ENCODE assay signal across 19 mouse cellular contexts in genomic region chr9:34586080-34586479, GRCm38 (mm10).
DNase-seq lines count a peak whose midpoint lies in the region; ATAC-seq and TF ChIP-seq lines count a peak whose summit lies in the region.
"Had no signal": no experiment of that assay in that cellular context is flagged by ENCODE, and none has a peak within 500 bp of the region (broad histone marks: within the 10 kb centered on the region; RNA-seq: fewer than 3 reads in every experiment).

No protein-coding gene starts in this region.

- no peaks in the 10 kb centered on the region for H3K27me3 ChIP-seq in hindbrain, postnatal 0 days (ENCODE audit: insufficient read depth, low read length)
- no peaks in the 10 kb centered on the region for H3K27me3 ChIP-seq in hindbrain, embryonic 10.5 days (ENCODE audit: insufficient read depth, poor library complexity, severe bottlenecking)
- H3K27me3 ChIP-seq: forebrain, embryonic 13.5 days; kidney, embryonic 15.5 days; limb, embryonic 13.5 days; liver, embryonic 13.5 days; neural tube, embryonic 12.5 days had no signal

- peak; percentile 34 for DNase-seq in cerebellum, adult 11-12 months
- DNase-seq in cerebellum, adult 11 months = no peak
- peak; percentile 48 for DNase-seq in hindbrain, postnatal 0 days (ENCODE audit: low spot score)
- no peak for DNase-seq in hindbrain, embryonic 10.5 days (ENCODE audit: low spot score)
- peak; percentile 27 for DNase-seq in cerebellum, adult 8-10 months
- peak; percentile 31 to 34 for DNase-seq in cerebellum, postnatal 36 days
- no peak for DNase-seq in right cerebral cortex, postnatal 36 days (ENCODE audit: low spot score in 2 of 2)
- DNase-seq: gastrocnemius, postnatal 14 days; kidney, postnatal 4 days; layer of hippocampus, postnatal 36 days; liver, embryonic 13.5 days; lung, embryonic 14.5 days; lung, postnatal 36 days; thymus, postnatal 25 days had no signal

- 50% methylated on average over 2 of the region's 2 CpGs for WGBS in hindbrain, postnatal 0 days
- 85% methylated on average over 2 of the region's 2 CpGs for WGBS in hindbrain, embryonic 10.5 days

- 0 out of 2 replicates have a peak, but pooled peaks cover 11% of the 10 kb centered on the region for H3K4me1 ChIP-seq in hindbrain, postnatal 0 days (ENCODE audit: insufficient read depth, low read length)
- H3K4me1 ChIP-seq in hindbrain, embryonic 10.5 days (replicated peaks) = no peaks in the 10 kb centered on the region
- H3K4me1 ChIP-seq: liver, embryonic 13.5 days; neural tube, embryonic 12.5 days had no signal

- no peaks in the 10 kb centered on the region for H3K9me3 ChIP-seq in hindbrain, postnatal 0 days (ENCODE audit: low read length)
- H3K9me3 ChIP-seq in hindbrain, embryonic 10.5 days = no peaks in the 10 kb centered on the region
- H3K9me3 ChIP-seq: forebrain, embryonic 13.5 days; kidney, embryonic 15.5 days; limb, embryonic 13.5 days; liver, embryonic 13.5 days; neural tube, embryonic 12.5 days had no signal

- H3K27ac ChIP-seq in hindbrain, postnatal 0 days = no peak overlapping the region
- H3K27ac ChIP-seq in hindbrain, embryonic 10.5 days = no peak overlapping the region
- H3K27ac ChIP-seq: forebrain, embryonic 13.5 days; kidney, embryonic 15.5 days; limb, embryonic 13.5 days; liver, embryonic 13.5 days; neural tube, embryonic 12.5 days had no signal

- ATAC-seq in hindbrain, postnatal 0 days = no peak
- ATAC-seq: forebrain, embryonic 13.5 days; intestine, postnatal 0 days had no signal

- H3K36me3 ChIP-seq in hindbrain, postnatal 0 days (ENCODE audit: insufficient read depth, low read length) = no peaks in the 10 kb centered on the region
- H3K36me3 ChIP-seq in hindbrain, embryonic 10.5 days = no peaks in the 10 kb centered on the region
- H3K36me3 ChIP-seq: kidney, embryonic 15.5 days; limb, embryonic 13.5 days; liver, embryonic 13.5 days; neural tube, embryonic 12.5 days had no signal

- TF ChIP-seq CTCF in hindbrain, postnatal 0 days (IDR thresholded peaks at IDR 0.05; ENCODE audit: low read depth) = no peak

- H3K4me2 ChIP-seq in hindbrain, postnatal 0 days (ENCODE audit: low read depth, low read length) = no peak overlapping the region
- H3K4me2 ChIP-seq: forebrain, embryonic 13.5 days; kidney, embryonic 15.5 days; limb, embryonic 13.5 days; liver, embryonic 13.5 days; lung, embryonic 14.5 days; neural tube, embryonic 12.5 days had no signal

- H3K9ac ChIP-seq in hindbrain, postnatal 0 days (replicated peaks; ENCODE audit: low read length) = no peak overlapping the region
- H3K9ac ChIP-seq: forebrain, embryonic 13.5 days; kidney, embryonic 15.5 days; limb, embryonic 13.5 days; liver, embryonic 13.5 days; lung, embryonic 14.5 days; neural tube, embryonic 12.5 days had no signal

- H3K4me3 ChIP-seq in hindbrain, postnatal 0 days (ENCODE audit: low read length) = no peak overlapping the region
- no peak overlapping the region for H3K4me3 ChIP-seq in hindbrain, embryonic 10.5 days
- H3K4me3 ChIP-seq: forebrain, embryonic 13.5 days; kidney, embryonic 15.5 days; limb, embryonic 13.5 days; liver, embryonic 13.5 days; neural tube, embryonic 12.5 days had no signal

Comparison
In these comparisons a context has a peak if more than half of its experiments do, and no peak if none do; other contexts are left out.
1. DNase-seq: peak in cerebellum, adult 11-12 months (single experiment), hindbrain, postnatal 0 days (single experiment), cerebellum, adult 8-10 months (single experiment) and cerebellum, postnatal 36 days (2 of 2); none in cerebellum, adult 11 months (single experiment), hindbrain, embryonic 10.5 days (single experiment) and right cerebral cortex, postnatal 36 days (0 of 2).